Mouse (Mus musculus) heart, adult 18-20 months (tissue): ENCODE measurements around the gene Gm17720. TPM values are rescaled to one million over a fixed set of nuclear protein-coding genes. Genes with fewer than 3 reads are reported as not detected.

Source experiments
- DNase-seq, 2 experiments: peaks; one replicate each; pipeline ENCODE4 v3.0.0; 2021 to 2022; ENCODE audit warnings: mixed read lengths in 1 of 2
- long read RNA-seq, 2 experiments: library from polyadenylated mRNA; stranded (forward); transcript quantifications; one replicate each; pipeline ENCODE4 v2.0.0; 2021
- total RNA-seq, 2 experiments: library from RNA; stranded (reverse); gene quantifications; 2 replicates each; pipeline ENCODE4 v1.2.3; 2021

The Gm17720 gene
- total RNA-seq = not detected
- long read RNA-seq, experiment 1 = 0 reads
- long read RNA-seq, experiment 2 = 0 reads

GRCm38 (mm10) chr8:110102653-110103052 lies at the start of gene Gm17720:
Gene Gm17720, minus strand, starts transcription at chr8:110102753.
- no peak for DNase-seq

- peak; percentile 20 to 70 for DNase-seq
Observed at GRCm38 (mm10) chr8:110145538-110145937, 43.0 kb upstream of the Gm17720 start.

- no peak for DNase-seq
Observed at GRCm38 (mm10) chr8:110140770-110141169, 38.2 kb upstream of the Gm17720 start.

GRCm38 (mm10) chr8:110140156-110140555 lies 37.6 kb upstream of the Gm17720 start:
- no peak for DNase-seq

GRCm38 (mm10) chr8:110135515-110135914 lies 33.0 kb upstream of the Gm17720 start:
- DNase-seq = no peak

GRCm38 (mm10) chr8:110134236-110134635 lies 31.7 kb upstream of the Gm17720 start:
- DNase-seq = no peak

- DNase-seq = peak; percentile 31 to 83
Observed at GRCm38 (mm10) chr8:110130537-110130936, 28.0 kb upstream of the Gm17720 start.

- peak in 1 of 2 experiments; percentile 8 for DNase-seq
Observed at GRCm38 (mm10) chr8:110119715-110120114, 17.2 kb upstream of the Gm17720 start.

GRCm38 (mm10) chr8:110101676-110102075 lies 877 bp downstream of the Gm17720 start:
- no peak for DNase-seq

GRCm38 (mm10) chr8:110100907-110101306 lies 1.6 kb downstream of the Gm17720 start, which contains the start of gene Gm21964:
Gene Gm21964, plus strand, starts transcription at chr8:110101207.
- no peak for DNase-seq

- DNase-seq = peak; percentile 17 to 39
Observed at GRCm38 (mm10) chr8:110091869-110092268, 10.7 kb downstream of the Gm17720 start.

- no peak for DNase-seq
Observed at GRCm38 (mm10) chr8:110082416-110083105, 20.0 kb downstream of the Gm17720 start.

- DNase-seq = peak; percentile 48 to 57
Observed at GRCm38 (mm10) chr8:110079282-110080221, 23.0 kb downstream of the Gm17720 start, which contains the start of gene Zfp612. Gene Zfp612, plus strand, starts transcription at chr8:110079746.

- no peak for DNase-seq
Observed at GRCm38 (mm10) chr8:110074496-110074895, 28.1 kb downstream of the Gm17720 start.

GRCm38 (mm10) chr8:110071600-110071999 lies 31.0 kb downstream of the Gm17720 start:
- peak; percentile 24 to 72 for DNase-seq

GRCm38 (mm10) chr8:110069706-110070105 lies 32.8 kb downstream of the Gm17720 start:
- DNase-seq = no peak

- no peak for DNase-seq
Observed at GRCm38 (mm10) chr8:110065676-110066075, 36.9 kb downstream of the Gm17720 start.

GRCm38 (mm10) chr8:110064606-110065365 lies 37.8 kb downstream of the Gm17720 start:
- DNase-seq = no peak

- no peak for DNase-seq
Observed at GRCm38 (mm10) chr8:110064161-110064560, 38.4 kb downstream of the Gm17720 start.

- no peak for DNase-seq
Observed at GRCm38 (mm10) chr8:110058207-110058606, 44.3 kb downstream of the Gm17720 start.

GRCm38 (mm10) chr8:110051208-110051607 lies 51.3 kb downstream of the Gm17720 start:
- DNase-seq = no peak

- DNase-seq = no peak
Observed at GRCm38 (mm10) chr8:110040509-110040908, 62.0 kb downstream of the Gm17720 start.
